Mouse (Mus musculus) gastrocnemius, adult 2 months (tissue): ENCODE measurements around the gene Sgcb. TPM values are rescaled to one million over a fixed set of nuclear protein-coding genes. Genes with fewer than 3 reads are reported as not detected.
"Not testable (repeated sequence)": the region's sequence is repeated elsewhere in the genome, so short reads cannot be mapped to it uniquely, and the experiment has no call there.

Source experiments
- DNase-seq: peaks from one replicate; pipeline ENCODE4 v3.0.0; 2022
- H3K27ac ChIP-seq: fragments of 200-600 bp; 2 replicates; pipeline ENCODE4 v1.8.1; 2022; ENCODE audit warnings: mild to moderate bottlenecking
- H3K4me3 ChIP-seq: fragments of 200-600 bp; 2 replicates; pipeline ENCODE4 v1.8.1; 2022; ENCODE audit warnings: mild to moderate bottlenecking, moderate library complexity
- CTCF ChIP-seq: fragments of 200-600 bp; IDR thresholded peaks from 2 replicates; pipeline ENCODE4 v1.8.1; 2022; ENCODE audit warnings: antibody characterized with exemption, mild to moderate bottlenecking, moderate library complexity
- intact Hi-C: fragments of 180-260 bp; cut with DNase I; formaldehyde crosslinking; loops from one replicate; pipeline ENCODE4 v1.15.1; 2025
- total RNA-seq, 2 experiments: library from RNA; stranded (reverse); gene quantifications; 2 replicates each; pipeline ENCODE4 v1.2.3; 2021

The Sgcb gene
- total RNA-seq, 2 experiments from 2014 or later: 88.5 to 89.5 TPM

GRCm38 (mm10) chr5:73587119-73587518 is 60.5 kb downstream of the Sgcb start:
- H3K27ac ChIP-seq: no peak overlapping the region
- intact Hi-C loops: no loop called here
- no peak for TF ChIP-seq CTCF
- no peak for DNase-seq
- no peak overlapping the region for H3K4me3 ChIP-seq

- no peak for DNase-seq
- intact Hi-C loops: no loop called here
- TF ChIP-seq CTCF: no peak
- no peak overlapping the region for H3K27ac ChIP-seq
- H3K4me3 ChIP-seq: no peak overlapping the region
These were observed 61.0 kb downstream of the Sgcb start for GRCm38 (mm10) chr5:73586597-73586996.

GRCm38 (mm10) chr5:73585212-73586115 is 62.1 kb downstream of the Sgcb start:
- Histone ChIP-seq H3K4me3 (no peak overlapping the region), H3K27ac (no peak overlapping the region)
- intact Hi-C loops: no loop called here
- DNase-seq: no peak
- TF ChIP-seq CTCF: no peak

GRCm38 (mm10) chr5:73584011-73584410 is 63.6 kb downstream of the Sgcb start:
- H3K4me3 ChIP-seq, H3K27ac ChIP-seq, DNase-seq, intact Hi-C loops: not testable (repeated sequence)

Other genes starting within 250 kb of the Sgcb start
- gene Cwh43, start 241.7 kb downstream of the Sgcb start, total RNA-seq: not detected
- gene Dcun1d4, start 166.8 kb downstream of the Sgcb start, total RNA-seq: 10 to 100 TPM; 10.5 to 12.2 TPM
- gene Lrrc66, start 15.3 kb downstream of the Sgcb start, total RNA-seq: not detected
- gene Spata18, start 3.6 kb upstream of the Sgcb start, total RNA-seq: not detected